Mouse (Mus musculus): ENCODE results near the gene Gm3417. TPM values are rescaled to one million over a fixed set of nuclear protein-coding genes. Genes with fewer than 3 reads are reported as not detected.
"Not testable (repeated sequence)": the region's sequence is repeated elsewhere in the genome, so short reads cannot be mapped to it uniquely, and the experiment has no call there.

Gm3417 gene
- polyA plus RNA-seq (2012; rRNA removed): 680 and 803 TPM in 2 replicates

GRCm38 (mm10) chr17:14978362-14979038 lies at the start of gene Gm3417, which contains the start of gene 9030025P20Rik:
Gene Gm3417 (minus strand): TSS chr17:14978790.
Gene 9030025P20Rik (plus strand): TSS chr17:14978468.
- not testable (repeated sequence) for H3K4me3 ChIP-seq (ENCODE audit: control insufficient read depth, low read depth, low read length)

GRCm38 (mm10) chr17:15025513-15025912 lies 46.9 kb upstream of the Gm3417 start:
- not testable (repeated sequence) for H3K27me3 ChIP-seq (ENCODE audit: control insufficient read depth, insufficient read depth, low read length); H3K27ac ChIP-seq (ENCODE audit: control insufficient read depth, insufficient read depth, low read depth, low read length); H3K36me3 ChIP-seq (ENCODE audit: control insufficient read depth, insufficient read depth, low read length); H3K4me3 ChIP-seq (ENCODE audit: control insufficient read depth, low read depth, low read length); H3K4me1 ChIP-seq (ENCODE audit: control insufficient read depth, insufficient read depth, low read length)

More at GRCm38 (mm10) chr17:14978362-14979038, at the start of gene Gm3417, which contains the start of gene 9030025P20Rik:
- H3K4me1 ChIP-seq (ENCODE audit: control insufficient read depth, insufficient read depth, low read length); H3K27me3 ChIP-seq (ENCODE audit: control insufficient read depth, insufficient read depth, low read length); H3K36me3 ChIP-seq (ENCODE audit: control insufficient read depth, insufficient read depth, low read length); H3K27ac ChIP-seq (ENCODE audit: control insufficient read depth, insufficient read depth, low read depth, low read length): not testable (repeated sequence)

DNA sequence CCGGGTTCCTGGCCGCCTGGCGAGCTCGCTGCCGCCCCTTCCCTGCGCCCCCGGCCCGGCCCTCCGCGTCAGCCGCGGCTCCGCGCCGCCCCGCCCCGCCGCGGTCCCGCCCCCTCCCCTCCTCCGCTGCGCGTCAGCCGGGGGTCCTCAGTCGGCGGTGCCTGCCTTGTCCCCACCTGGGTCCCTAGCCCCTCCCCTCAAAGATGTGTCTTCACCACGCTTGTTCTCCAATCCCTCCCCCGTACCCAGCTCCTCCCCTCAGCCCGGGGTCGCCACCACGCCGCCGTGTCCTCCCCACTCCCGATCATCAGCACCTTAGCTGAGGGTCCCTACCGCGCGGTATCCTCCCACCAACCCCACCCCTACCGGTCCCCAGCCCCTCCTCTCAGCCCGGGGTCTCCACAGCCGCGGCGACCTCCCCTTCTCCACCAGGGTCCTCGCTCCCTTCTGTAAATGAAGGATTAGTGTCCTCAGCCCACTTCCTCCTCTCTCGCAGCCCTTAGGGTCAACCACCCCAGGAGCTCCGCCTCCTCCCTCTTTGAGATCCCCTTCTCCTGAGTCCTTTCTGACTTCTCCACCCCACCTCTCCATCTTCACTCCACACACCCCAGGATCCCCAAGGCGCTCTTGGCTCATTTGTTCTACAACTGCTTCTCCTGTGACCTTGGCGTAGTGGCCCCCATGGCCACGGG lies 46.1 kb upstream of the Gm3417 start:
- H3K4me1 ChIP-seq (ENCODE audit: control insufficient read depth, insufficient read depth, low read length); H3K36me3 ChIP-seq (ENCODE audit: control insufficient read depth, insufficient read depth, low read length); H3K27ac ChIP-seq (ENCODE audit: control insufficient read depth, insufficient read depth, low read depth, low read length); H3K4me3 ChIP-seq (ENCODE audit: control insufficient read depth, low read depth, low read length); H3K27me3 ChIP-seq (ENCODE audit: control insufficient read depth, insufficient read depth, low read length): not testable (repeated sequence)

GRCm38 (mm10) chr17:15023878-15024492 lies 45.4 kb upstream of the Gm3417 start:
- not testable (repeated sequence) for H3K4me3 ChIP-seq (ENCODE audit: control insufficient read depth, low read depth, low read length); H3K27me3 ChIP-seq (ENCODE audit: control insufficient read depth, insufficient read depth, low read length); H3K36me3 ChIP-seq (ENCODE audit: control insufficient read depth, insufficient read depth, low read length); H3K27ac ChIP-seq (ENCODE audit: control insufficient read depth, insufficient read depth, low read depth, low read length); H3K4me1 ChIP-seq (ENCODE audit: control insufficient read depth, insufficient read depth, low read length)

- H3K4me3 ChIP-seq (ENCODE audit: control insufficient read depth, low read depth, low read length); H3K27me3 ChIP-seq (ENCODE audit: control insufficient read depth, insufficient read depth, low read length); H3K4me1 ChIP-seq (ENCODE audit: control insufficient read depth, insufficient read depth, low read length); H3K36me3 ChIP-seq (ENCODE audit: control insufficient read depth, insufficient read depth, low read length); H3K27ac ChIP-seq (ENCODE audit: control insufficient read depth, insufficient read depth, low read depth, low read length): not testable (repeated sequence)
Measured at GRCm38 (mm10) chr17:15021503-15022220, 43.1 kb upstream of the Gm3417 start.

DNA sequence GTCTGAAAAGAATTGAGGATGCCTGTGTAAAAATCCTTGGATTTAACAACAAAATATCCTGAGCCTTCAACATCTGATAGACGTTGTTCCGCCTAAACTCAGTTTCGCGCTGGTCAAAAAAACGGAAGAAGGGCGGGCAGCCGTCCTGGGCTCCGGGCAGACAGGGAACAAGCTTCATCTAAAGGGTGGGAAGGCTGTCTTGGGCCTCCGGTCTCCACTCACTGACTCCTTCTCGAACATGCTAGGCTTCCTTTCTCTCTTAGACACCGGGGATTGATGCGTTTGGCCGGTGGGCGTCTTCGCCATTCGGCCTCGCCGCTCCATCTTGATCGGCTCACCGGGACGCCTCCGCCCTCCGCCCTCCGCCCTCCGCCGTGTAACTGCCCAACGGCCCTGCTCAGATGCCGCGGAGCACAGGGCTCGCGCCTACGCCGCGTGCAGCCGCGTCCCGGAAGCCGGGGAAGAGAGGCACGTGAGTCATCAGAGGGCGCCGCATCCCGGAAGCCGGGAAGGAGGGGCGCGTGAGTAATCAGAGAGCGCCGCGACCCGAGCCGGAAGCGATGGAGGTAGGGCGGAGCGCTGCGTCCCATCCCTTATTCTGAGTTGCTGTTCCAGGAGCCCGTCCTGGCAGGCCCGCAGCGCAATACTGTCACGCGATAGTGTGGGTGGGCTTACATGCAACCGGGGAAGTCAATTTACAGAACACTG lies 31.3 kb upstream of the Gm3417 start, which contains the start of gene Gm3435:
Gene Gm3435, plus strand, starts transcription at position 471 of the 708 bp plus-strand sequence.
- H3K27ac ChIP-seq (ENCODE audit: control insufficient read depth, insufficient read depth, low read depth, low read length); H3K4me1 ChIP-seq (ENCODE audit: control insufficient read depth, insufficient read depth, low read length); H3K36me3 ChIP-seq (ENCODE audit: control insufficient read depth, insufficient read depth, low read length); H3K27me3 ChIP-seq (ENCODE audit: control insufficient read depth, insufficient read depth, low read length); H3K4me3 ChIP-seq (ENCODE audit: control insufficient read depth, low read depth, low read length): not testable (repeated sequence)

DNA sequence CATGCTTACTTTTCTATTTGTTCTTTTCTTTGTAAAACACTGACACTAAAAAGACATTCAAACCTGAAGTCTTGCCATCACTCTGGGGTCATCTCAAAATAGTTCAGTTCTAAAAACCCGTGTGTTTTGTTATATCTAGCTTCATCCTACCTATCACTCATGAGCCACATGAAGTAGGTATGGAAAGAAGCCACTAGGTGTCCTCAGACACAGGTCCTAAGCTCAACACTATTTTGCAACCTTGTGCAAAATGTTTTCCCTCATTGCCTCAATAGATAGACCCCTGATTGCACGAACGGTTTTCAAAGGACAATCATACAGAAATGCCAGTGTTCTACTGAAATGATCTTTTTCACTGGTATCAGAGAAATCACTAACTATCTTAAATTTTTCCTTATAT lies 30.5 kb upstream of the Gm3417 start:
- H3K36me3 ChIP-seq (ENCODE audit: control insufficient read depth, insufficient read depth, low read length); H3K27me3 ChIP-seq (ENCODE audit: control insufficient read depth, insufficient read depth, low read length); H3K4me3 ChIP-seq (ENCODE audit: control insufficient read depth, low read depth, low read length); H3K4me1 ChIP-seq (ENCODE audit: control insufficient read depth, insufficient read depth, low read length); H3K27ac ChIP-seq (ENCODE audit: control insufficient read depth, insufficient read depth, low read depth, low read length): not testable (repeated sequence)

DNA sequence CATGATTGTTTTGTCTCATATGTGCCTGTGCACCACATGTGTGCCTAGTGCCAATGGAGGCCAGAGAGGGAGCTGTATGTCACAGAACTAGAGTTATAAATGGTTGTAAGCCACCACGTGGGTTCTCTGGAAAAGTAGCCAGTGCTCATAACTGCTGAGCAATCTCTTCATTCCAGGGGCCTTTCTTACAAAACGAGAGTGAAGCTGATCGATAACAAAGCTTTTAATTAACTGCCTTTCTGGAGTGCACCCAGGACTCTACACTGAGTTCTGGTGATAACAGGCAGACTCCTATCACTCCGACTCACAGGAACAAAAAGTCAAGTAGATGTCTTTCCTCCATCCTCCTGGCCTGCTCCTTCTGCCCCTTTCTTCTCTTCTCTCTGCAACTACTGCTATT lies 21.5 kb upstream of the Gm3417 start:
- not testable (repeated sequence) for H3K4me3 ChIP-seq (ENCODE audit: control insufficient read depth, low read depth, low read length); H3K36me3 ChIP-seq (ENCODE audit: control insufficient read depth, insufficient read depth, low read length); H3K27ac ChIP-seq (ENCODE audit: control insufficient read depth, insufficient read depth, low read depth, low read length); H3K4me1 ChIP-seq (ENCODE audit: control insufficient read depth, insufficient read depth, low read length); H3K27me3 ChIP-seq (ENCODE audit: control insufficient read depth, insufficient read depth, low read length)

GRCm38 (mm10) chr17:14994140-14994539 lies 15.6 kb upstream of the Gm3417 start:
- not testable (repeated sequence) for H3K27ac ChIP-seq (ENCODE audit: control insufficient read depth, insufficient read depth, low read depth, low read length); H3K4me3 ChIP-seq (ENCODE audit: control insufficient read depth, low read depth, low read length); H3K4me1 ChIP-seq (ENCODE audit: control insufficient read depth, insufficient read depth, low read length); H3K36me3 ChIP-seq (ENCODE audit: control insufficient read depth, insufficient read depth, low read length); H3K27me3 ChIP-seq (ENCODE audit: control insufficient read depth, insufficient read depth, low read length)

- not testable (repeated sequence) for H3K27ac ChIP-seq (ENCODE audit: control insufficient read depth, insufficient read depth, low read depth, low read length); H3K4me3 ChIP-seq (ENCODE audit: control insufficient read depth, low read depth, low read length); H3K36me3 ChIP-seq (ENCODE audit: control insufficient read depth, insufficient read depth, low read length); H3K27me3 ChIP-seq (ENCODE audit: control insufficient read depth, insufficient read depth, low read length); H3K4me1 ChIP-seq (ENCODE audit: control insufficient read depth, insufficient read depth, low read length)
Measured at GRCm38 (mm10) chr17:14993139-14993832, 14.7 kb upstream of the Gm3417 start.

Data from testis, adult 2 months (tissue).